In genomic region chr3:41009990-41010389, GRCm38 (mm10) we compare ENCODE assay signal across 21 mouse cellular contexts.
A peak's percentile ranks its signal among the peaks of the same experiment; 100 is the strongest.
DNase-seq lines count a peak whose midpoint lies in the region; ATAC-seq and TF ChIP-seq lines count a peak whose summit lies in the region.
"Had no signal": no experiment of that assay in that cellular context is flagged by ENCODE, and none has a peak within 500 bp of the region (broad histone marks: within the 10 kb centered on the region; RNA-seq: fewer than 3 reads in every experiment).

No protein-coding gene starts in this region.

- peak; percentile 58 for DNase-seq in heart, adult 11 months
- DNase-seq in brain, adult 2 months (ENCODE audit: low read depth, low spot score) = peak; percentile 10
- DNase-seq in brain, embryonic 14.5 days (ENCODE audit: low read depth) = peak; percentile 31
- peak; percentile 53 for DNase-seq in layer of hippocampus, adult 9-11 months
- no peak for DNase-seq in thymus, postnatal 25 days
- no peak for DNase-seq in urinary bladder, postnatal 25 days (ENCODE audit: low spot score)
- DNase-seq: adrenal gland, adult 2 months; adrenal gland, postnatal 25 days; cerebellum, adult 11 months; cerebellum, adult 8-10 months; cerebellum, postnatal 14 days; embryo, embryonic 11 days; gastrocnemius, postnatal 10 days; heart, postnatal 36 days had no signal

- no peaks in the 10 kb centered on the region for H3K9me3 ChIP-seq in heart, embryonic 11.5 days (replicated peaks; ENCODE audit: control insufficient read depth, low read length)
- H3K9me3 ChIP-seq: embryonic facial prominence, embryonic 15.5 days; forebrain, embryonic 10.5 days; heart, embryonic 13.5 days; hindbrain, embryonic 15.5 days had no signal

- TF ChIP-seq POLR2A in brain, embryonic 14.5 days (IDR thresholded peaks at IDR 0.05; ENCODE audit: borderline replicate concordance, extremely low read depth, insufficient read depth, insufficient read length, poor library complexity, severe bottlenecking) = no peak

- WGBS in heart, embryonic 11.5 days (ENCODE audit: insufficient replicate concordance) = 85% methylated on average over 3 of the region's 3 CpGs

- no peaks in the 10 kb centered on the region for H3K36me3 ChIP-seq in heart, embryonic 11.5 days (ENCODE audit: control insufficient read depth, insufficient read depth, low read length)
- H3K36me3 ChIP-seq: embryonic facial prominence, embryonic 15.5 days; forebrain, embryonic 10.5 days; heart, embryonic 13.5 days; hindbrain, embryonic 15.5 days had no signal

- no peak for TF ChIP-seq CTCF in brain, embryonic 14.5 days (IDR thresholded peaks at IDR 0.05; ENCODE audit: borderline replicate concordance, extremely low read depth, insufficient read depth, insufficient read length)

- ATAC-seq in heart, embryonic 11.5 days (replicated peaks; ENCODE audit: insufficient number of reproducible peaks, low FRiP score, low TSS enrichment) = no peak
- no peak for ATAC-seq in megakaryocyte progenitor cell, adult 5-6 weeks (replicated peaks; ENCODE audit: poor library complexity)

- no peaks in the 10 kb centered on the region for H3K4me1 ChIP-seq in heart, embryonic 11.5 days (ENCODE audit: control insufficient read depth, insufficient read depth, low read length)
- H3K4me1 ChIP-seq: embryonic facial prominence, embryonic 15.5 days; forebrain, embryonic 10.5 days; heart, embryonic 13.5 days; hindbrain, embryonic 15.5 days had no signal

- no peak overlapping the region for H3K27ac ChIP-seq in heart, embryonic 11.5 days (ENCODE audit: low read depth, low read length)
- H3K27ac ChIP-seq: embryonic facial prominence, embryonic 15.5 days; forebrain, embryonic 10.5 days; heart, embryonic 13.5 days; hindbrain, embryonic 15.5 days had no signal

- H3K9ac ChIP-seq in heart, embryonic 11.5 days (ENCODE audit: low read depth, low read length) = no peak overlapping the region
- H3K9ac ChIP-seq: embryonic facial prominence, embryonic 15.5 days; heart, embryonic 13.5 days; hindbrain, embryonic 15.5 days had no signal

- H3K27me3 ChIP-seq in heart, embryonic 11.5 days (ENCODE audit: control insufficient read depth, insufficient read depth, low read length) = no peaks in the 10 kb centered on the region
- H3K27me3 ChIP-seq: embryonic facial prominence, embryonic 15.5 days; heart, embryonic 13.5 days; hindbrain, embryonic 15.5 days had no signal

- no peak overlapping the region for H3K4me3 ChIP-seq in heart, embryonic 11.5 days (ENCODE audit: low read depth, low read length)
- H3K4me3 ChIP-seq: embryonic facial prominence, embryonic 15.5 days; erythroblast, embryonic 14.5 days; forebrain, embryonic 10.5 days; heart, embryonic 13.5 days; hindbrain, embryonic 15.5 days had no signal

- H3K4me2 ChIP-seq in heart, embryonic 11.5 days = no peak overlapping the region
- H3K4me2 ChIP-seq: embryonic facial prominence, embryonic 15.5 days; heart, embryonic 13.5 days; hindbrain, embryonic 15.5 days had no signal

Comparison
In these comparisons a context has a peak if more than half of its experiments do, and no peak if none do; other contexts are left out.
1. DNase-seq: peak in heart, adult 11 months (single experiment), brain, adult 2 months (single experiment), brain, embryonic 14.5 days (single experiment) and layer of hippocampus, adult 9-11 months (single experiment); none in thymus, postnatal 25 days (single experiment) and urinary bladder, postnatal 25 days (single experiment).